Mouse (Mus musculus) embryonic fibroblast, embryonic 13.5 days (primary cell): ENCODE measurements around the gene Wdr81. TPM values are rescaled to one million over a fixed set of nuclear protein-coding genes. Genes with fewer than 3 reads are reported as not detected.
A peak's percentile ranks its signal among the peaks of the same experiment; 100 is the strongest.

ENCODE experiments used
- H3K27ac ChIP-seq: 2 replicates; pipeline ENCODE4 v1.5.1; 2012; ENCODE audit warnings: low read length, control low read depth, inconsistent platforms; ENCODE audit not compliant: insufficient read depth
- H3K4me1 ChIP-seq: 2 replicates; pipeline ENCODE4 v1.6.1; 2011; ENCODE audit warnings: low read length; ENCODE audit not compliant: control insufficient read depth, insufficient read depth
- H3K4me3 ChIP-seq: 2 replicates; pipeline ENCODE4 v1.5.1; 2011; ENCODE audit warnings: mild to moderate bottlenecking, control low read depth, low read length; ENCODE audit not compliant: insufficient read depth
- CTCF ChIP-seq: IDR thresholded peaks from 2 replicates; pipeline ENCODE4 v1.5.1; 2011; ENCODE audit warnings: mild to moderate bottlenecking, control low read depth, low read length, moderate library complexity, borderline replicate concordance; ENCODE audit not compliant: insufficient read depth
- POLR2A ChIP-seq: IDR thresholded peaks from 2 replicates; pipeline ENCODE4 v1.6.1; 2011; ENCODE audit warnings: low read depth, mild to moderate bottlenecking, control low read depth, low read length, moderate library complexity
- polyA plus RNA-seq: library from polyadenylated mRNA; stranded (reverse); fragments of >200 nt; gene quantifications from 2 replicates; pipeline ENCODE4 v1.2.4, GENCODE M21; 2011; ENCODE audit warnings: low read depth; ENCODE audit not compliant: missing spikeins, insufficient read length

The Wdr81 gene
- polyA plus RNA-seq, 1 experiment: 9.5 TPM

- 0 out of 2 replicates have a peak, but pooled peaks cover 4% of the 10 kb centered on the region for H3K4me1 ChIP-seq
- peak overlapping the region; percentile 85 for H3K27ac ChIP-seq
- peak overlapping the region; percentile 69 for H3K4me3 ChIP-seq
- peak; percentile 91 for TF ChIP-seq POLR2A
- no peak for TF ChIP-seq CTCF
Observed at GRCm38 (mm10) chr11:75421375-75422012, 33.0 kb downstream of the Wdr81 start.

GRCm38 (mm10) chr11:75420810-75421374 is 33.6 kb downstream of the Wdr81 start:
- TF ChIP-seq CTCF (no peak), POLR2A (no peak)

GRCm38 (mm10) chr11:75420037-75420436 is 34.5 kb downstream of the Wdr81 start:
- no peak overlapping the region for H3K4me3 ChIP-seq
- TF ChIP-seq POLR2A (no peak), CTCF (no peak)
- H3K4me1 ChIP-seq: 0 out of 2 replicates have a peak, but pooled peaks cover 4% of the 10 kb centered on the region
- no peak overlapping the region for H3K27ac ChIP-seq

More at GRCm38 (mm10) chr11:75420810-75421374, 33.6 kb downstream of the Wdr81 start:
- Histone ChIP-seq H3K27ac (peak overlapping the region; percentile 85), H3K4me3 (peak overlapping the region; percentile 69), H3K4me1 (0 out of 2 replicates have a peak, but pooled peaks cover 4% of the 10 kb centered on the region)

- no peak for TF ChIP-seq CTCF
- no peak for TF ChIP-seq POLR2A
- H3K4me3 ChIP-seq: no peak overlapping the region
- H3K4me1 ChIP-seq: 0 out of 2 replicates have a peak, but pooled peaks cover 4% of the 10 kb centered on the region
- no peak overlapping the region for H3K27ac ChIP-seq
Observed at GRCm38 (mm10) chr11:75415994-75416393, 38.5 kb downstream of the Wdr81 start.

- H3K4me1 ChIP-seq: 0 out of 2 replicates have a peak, but pooled peaks cover 2% of the 10 kb centered on the region
- no peak overlapping the region for H3K4me3 ChIP-seq
- no peak for TF ChIP-seq CTCF
- TF ChIP-seq POLR2A: no peak
- no peak overlapping the region for H3K27ac ChIP-seq
Observed at GRCm38 (mm10) chr11:75415096-75415495, 39.4 kb downstream of the Wdr81 start.

GRCm38 (mm10) chr11:75410591-75410990 is 43.9 kb downstream of the Wdr81 start:
- TF ChIP-seq POLR2A: no peak
- no peak for TF ChIP-seq CTCF
- H3K4me3 ChIP-seq: no peak overlapping the region
- no peak overlapping the region for H3K27ac ChIP-seq
- peaks cover 3% of the 10 kb centered on the region; the same call in 1 of the 2 replicates for H3K4me1 ChIP-seq

GRCm38 (mm10) chr11:75409679-75410575 is 44.6 kb downstream of the Wdr81 start:
- no peak overlapping the region for H3K4me3 ChIP-seq
- H3K27ac ChIP-seq: no peak overlapping the region
- TF ChIP-seq POLR2A: no peak
- no peak for TF ChIP-seq CTCF
- H3K4me1 ChIP-seq: peaks cover 4% of the 10 kb centered on the region; the same call in 1 of the 2 replicates

GRCm38 (mm10) chr11:75406865-75407264 is 47.7 kb downstream of the Wdr81 start:
- H3K27ac ChIP-seq: no peak overlapping the region
- H3K4me3 ChIP-seq: no peak overlapping the region
- TF ChIP-seq POLR2A: no peak
- TF ChIP-seq CTCF: peak; percentile 47; the same call in 1 of the 2 replicates
- H3K4me1 ChIP-seq: peaks cover 16% of the 10 kb centered on the region

- Histone ChIP-seq H3K4me3 (no peak overlapping the region), H3K27ac (no peak overlapping the region), H3K4me1 (peaks cover 16% of the 10 kb centered on the region)
- no peak for TF ChIP-seq POLR2A
Observed at GRCm38 (mm10) chr11:75406104-75406503, 48.4 kb downstream of the Wdr81 start.
